Mouse (Mus musculus) myocyte (in vitro differentiated cells): Measurements from ENCODE around the gene Fgr. TPM values are rescaled to one million over a fixed set of nuclear protein-coding genes. Genes with fewer than 3 reads are reported as not detected.

Experiments
- H3K27me3 ChIP-seq: one replicate; pipeline ENCODE4 v1.6.1; 2011; ENCODE audit not compliant: control insufficient read depth, insufficient read depth, insufficient read length
- H3K36me3 ChIP-seq: one replicate; pipeline ENCODE4 v1.6.1; 2011; ENCODE audit not compliant: control insufficient read depth, insufficient read depth
- H3K4me2 ChIP-seq: one replicate; pipeline ENCODE4 v1.6.1; 2011; ENCODE audit warnings: low read depth, control low read depth
- H3K4me3 ChIP-seq: one replicate; pipeline ENCODE4 v1.5.1; 2011; ENCODE audit warnings: mild to moderate bottlenecking, control low read depth, moderate library complexity
- H3K79me2 ChIP-seq: one replicate; pipeline ENCODE4 v1.6.1; 2011; ENCODE audit not compliant: control insufficient read depth, insufficient read depth
- H3ac ChIP-seq: one replicate; pipeline ENCODE4 v1.6.1; 2011; ENCODE audit not compliant: control insufficient read depth, insufficient read length
- CEBPB ChIP-seq: IDR thresholded peaks from 2 replicates; pipeline ENCODE4 v1.6.1; 2011; ENCODE audit warnings: mild to moderate bottlenecking, moderate library complexity; ENCODE audit not compliant: poor library complexity, insufficient read depth, severe bottlenecking
- E2F4 ChIP-seq: IDR thresholded peaks from one replicate; pipeline ENCODE4 v1.6.1; 2011; ENCODE audit warnings: mild to moderate bottlenecking, control low read depth, moderate library complexity; ENCODE audit not compliant: insufficient read depth
- MAX ChIP-seq: IDR thresholded peaks from one replicate; pipeline ENCODE4 v1.6.1; 2011; ENCODE audit warnings: low read depth, mild to moderate bottlenecking, control low read depth
- MYOD1 ChIP-seq, 3 experiments: IDR thresholded peaks; one replicate each; pipeline ENCODE4 v1.6.1; 2011; ENCODE audit warnings: control low read depth in 2 of 3, low read depth in 2 of 3, mild to moderate bottlenecking in 2 of 3, moderate library complexity in 1 of 3; ENCODE audit not compliant: insufficient read length in 2 of 3, control insufficient read depth in 1 of 3
- MYOG ChIP-seq, 3 experiments: IDR thresholded peaks; one replicate each; pipeline ENCODE4 v1.6.1; 2011; ENCODE audit warnings: control low read depth in 2 of 3, low read depth in 2 of 3, mild to moderate bottlenecking in 2 of 3; ENCODE audit not compliant: insufficient read length in 2 of 3, control insufficient read depth in 1 of 3, insufficient read depth in 1 of 3
- POLR2A ChIP-seq: IDR thresholded peaks from one replicate; pipeline ENCODE4 v1.6.1; 2011; ENCODE audit warnings: low read depth, mild to moderate bottlenecking, control low read depth, moderate library complexity; ENCODE audit not compliant: insufficient read length
- POLR2AphosphoS2 ChIP-seq: IDR thresholded peaks from one replicate; pipeline ENCODE4 v1.6.1; 2011; ENCODE audit warnings: low read depth, control low read depth; ENCODE audit not compliant: insufficient read length
- REST ChIP-seq: IDR thresholded peaks from one replicate; pipeline ENCODE4 v1.6.1; 2011; ENCODE audit warnings: mild to moderate bottlenecking, control low read depth, moderate library complexity; ENCODE audit not compliant: insufficient read depth, insufficient read length
- SRF ChIP-seq: IDR thresholded peaks from one replicate; pipeline ENCODE4 v1.6.1; 2011; ENCODE audit warnings: low read depth; ENCODE audit not compliant: control insufficient read depth, insufficient read length
- TCF12 ChIP-seq: IDR thresholded peaks from one replicate; pipeline ENCODE4 v1.6.1; 2011; ENCODE audit warnings: mild to moderate bottlenecking, control low read depth; ENCODE audit not compliant: poor library complexity, insufficient read depth, severe bottlenecking
- TCF3 ChIP-seq: IDR thresholded peaks from one replicate; pipeline ENCODE4 v1.6.1; 2011; ENCODE audit warnings: low read depth, control low read depth; ENCODE audit not compliant: insufficient read length
- USF1 ChIP-seq: IDR thresholded peaks from one replicate; pipeline ENCODE4 v1.6.1; 2011; ENCODE audit warnings: low read depth, mild to moderate bottlenecking, control low read depth, moderate library complexity
- polyA plus RNA-seq: library from polyadenylated mRNA; unstranded; fragments of >200 nt; fragmentation: generic; extraction: Trizol; gene quantifications from one replicate; pipeline ENCODE4 v1.2.1, GENCODE M21; 2012; ENCODE audit warnings: missing spikeins

Fgr gene
- polyA plus RNA-seq, 1 experiment = not detected

DNA sequence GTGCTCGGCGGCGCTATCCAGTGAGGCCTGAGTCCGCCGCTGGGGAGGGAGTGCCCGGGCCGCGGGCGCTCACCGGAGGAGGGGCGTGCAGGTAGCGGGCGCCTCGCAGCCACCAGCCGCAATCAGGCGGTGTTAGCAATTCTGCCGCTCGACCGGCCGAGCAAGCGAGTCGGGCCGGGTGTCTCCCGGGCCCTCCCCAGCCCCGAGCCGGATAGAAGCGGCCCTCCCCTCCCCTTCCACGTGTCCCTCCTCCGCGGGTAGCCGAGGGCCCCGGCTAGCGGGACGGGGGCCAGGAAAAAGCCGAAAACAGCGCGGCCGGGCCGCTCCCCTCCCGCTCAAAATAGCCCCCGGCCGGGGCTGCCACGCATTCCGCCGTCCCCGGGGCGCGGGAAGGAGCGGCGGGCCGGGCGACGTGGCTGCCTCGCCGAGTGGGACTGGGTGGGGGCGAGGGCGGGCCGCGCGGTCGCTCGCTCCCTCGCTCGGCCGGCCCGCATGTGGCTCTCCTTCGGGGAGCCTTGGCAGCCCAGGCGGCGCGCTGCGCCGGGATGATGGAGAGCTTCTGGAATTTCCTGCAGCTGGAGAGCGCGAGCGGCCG lies 64.7 kb downstream of the Fgr start:
- peak overlapping the region; percentile 28 for H3ac ChIP-seq
- peak overlapping the region; percentile 15 for H3K4me3 ChIP-seq
- peak overlapping the region; percentile 80 for H3K4me2 ChIP-seq
- no peaks in the 10 kb centered on the region for H3K27me3 ChIP-seq
- TF ChIP-seq SRF (no peak), MAX (no peak), MYOG (IDR thresholded peaks at IDR 0.05; ENCODE audit: control insufficient read depth in 1 of 3, insufficient read depth in 1 of 3, insufficient read length in 2 of 3, low read depth in 2 of 3) (no peak), REST (no peak), MYOD1 (IDR thresholded peaks at IDR 0.05; ENCODE audit: control insufficient read depth in 1 of 3, insufficient read length in 2 of 3, low read depth in 2 of 3) (peak in 1 of 3 experiments; percentile 1), E2F4 (no peak), TCF3 (no peak), POLR2AphosphoS2 (peak; percentile 38), POLR2A (peak; percentile 38), USF1 (no peak), TCF12 (no peak), CEBPB (no peak)
- H3K79me2 ChIP-seq = peaks cover 87% of the 10 kb centered on the region
- peaks cover 3% of the 10 kb centered on the region for H3K36me3 ChIP-seq

- TF ChIP-seq SRF (no peak), REST (no peak), E2F4 (no peak), MYOG (IDR thresholded peaks at IDR 0.05; ENCODE audit: control insufficient read depth in 1 of 3, insufficient read depth in 1 of 3, insufficient read length in 2 of 3, low read depth in 2 of 3) (peak in 2 of 3 experiments; percentile 14 to 69), USF1 (no peak), MYOD1 (IDR thresholded peaks at IDR 0.05; ENCODE audit: control insufficient read depth in 1 of 3, insufficient read length in 2 of 3, low read depth in 2 of 3) (peak in 1 of 3 experiments; percentile 81), POLR2A (peak; percentile 9)
- peaks cover 88% of the 10 kb centered on the region for H3K79me2 ChIP-seq
Observed at GRCm38 (mm10) chr4:133039116-133039819, 65.4 kb downstream of the Fgr start.

GRCm38 (mm10) chr4:133039832-133040231 lies 65.9 kb downstream of the Fgr start:
- H3K79me2 ChIP-seq = peaks cover 88% of the 10 kb centered on the region
- H3K27me3 ChIP-seq = no peaks in the 10 kb centered on the region
- TF ChIP-seq USF1 (no peak), SRF (no peak), TCF12 (no peak), TCF3 (no peak), MAX (no peak), MYOD1 (IDR thresholded peaks at IDR 0.05; ENCODE audit: control insufficient read depth in 1 of 3, insufficient read length in 2 of 3, low read depth in 2 of 3) (no peak)
- peaks cover 3% of the 10 kb centered on the region for H3K36me3 ChIP-seq
- no peak overlapping the region for H3ac ChIP-seq
- H3K4me2 ChIP-seq = peak overlapping the region; percentile 40
- peak overlapping the region; percentile 15 for H3K4me3 ChIP-seq

More at GRCm38 (mm10) chr4:133039116-133039819, 65.4 kb downstream of the Fgr start:
- Histone ChIP-seq H3K36me3 (peaks cover 3% of the 10 kb centered on the region), H3K27me3 (no peaks in the 10 kb centered on the region), H3K4me2 (peak overlapping the region; percentile 80), H3ac (peak overlapping the region; percentile 28), H3K4me3 (peak overlapping the region; percentile 15)

DNA sequence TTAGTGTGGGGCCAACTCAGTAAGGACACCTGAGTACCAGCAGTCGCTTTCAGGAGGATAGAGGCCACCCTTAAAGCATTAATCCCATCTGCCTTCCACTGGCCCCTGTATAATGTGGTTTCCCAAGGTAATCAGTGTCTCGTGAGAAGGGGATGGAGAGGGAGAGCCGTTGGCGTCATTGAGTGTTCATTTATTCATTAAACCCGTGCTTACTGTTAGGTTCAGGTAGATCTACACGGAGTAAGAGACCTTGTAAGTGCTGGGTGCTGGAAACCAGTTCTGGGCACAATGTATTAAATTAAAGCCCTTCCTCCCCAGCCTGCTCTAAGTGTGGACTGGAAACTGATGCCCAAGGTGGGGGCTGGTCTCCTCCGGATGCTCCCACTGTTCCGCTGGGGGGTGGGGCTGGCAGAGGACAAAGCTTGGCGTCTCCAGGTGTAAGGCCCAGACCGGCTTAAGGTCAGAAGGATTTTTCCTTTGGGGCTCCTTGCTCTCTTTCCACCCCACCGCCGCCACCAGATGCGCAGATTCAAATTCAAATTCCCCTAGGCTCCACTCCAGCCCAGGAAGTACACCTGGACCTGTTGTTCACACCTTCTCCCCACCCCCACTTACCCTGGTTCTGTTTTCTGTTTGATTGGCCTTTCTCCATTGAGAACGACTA lies 66.5 kb downstream of the Fgr start:
- H3K27me3 ChIP-seq = no peaks in the 10 kb centered on the region
- H3K79me2 ChIP-seq = peaks cover 88% of the 10 kb centered on the region
- TF ChIP-seq TCF3 = no peak
- no peak for TF ChIP-seq TCF12
- no peak for TF ChIP-seq POLR2A
- TF ChIP-seq E2F4 = no peak
- no peak for TF ChIP-seq CEBPB
- TF ChIP-seq SRF = no peak
- no peak for TF ChIP-seq USF1
- no peak for TF ChIP-seq REST
- TF ChIP-seq MYOD1 (IDR thresholded peaks at IDR 0.05; ENCODE audit: control insufficient read depth in 1 of 3, insufficient read length in 2 of 3, low read depth in 2 of 3) = no peak
- TF ChIP-seq MAX = no peak
- no peak for TF ChIP-seq MYOG (IDR thresholded peaks at IDR 0.05; ENCODE audit: control insufficient read depth in 1 of 3, insufficient read depth in 1 of 3, insufficient read length in 2 of 3, low read depth in 2 of 3)
- peak overlapping the region; percentile 40 for H3K4me2 ChIP-seq
- no peak overlapping the region for H3ac ChIP-seq
- H3K36me3 ChIP-seq = peaks cover 3% of the 10 kb centered on the region
- H3K4me3 ChIP-seq = peak overlapping the region; percentile 15

DNA sequence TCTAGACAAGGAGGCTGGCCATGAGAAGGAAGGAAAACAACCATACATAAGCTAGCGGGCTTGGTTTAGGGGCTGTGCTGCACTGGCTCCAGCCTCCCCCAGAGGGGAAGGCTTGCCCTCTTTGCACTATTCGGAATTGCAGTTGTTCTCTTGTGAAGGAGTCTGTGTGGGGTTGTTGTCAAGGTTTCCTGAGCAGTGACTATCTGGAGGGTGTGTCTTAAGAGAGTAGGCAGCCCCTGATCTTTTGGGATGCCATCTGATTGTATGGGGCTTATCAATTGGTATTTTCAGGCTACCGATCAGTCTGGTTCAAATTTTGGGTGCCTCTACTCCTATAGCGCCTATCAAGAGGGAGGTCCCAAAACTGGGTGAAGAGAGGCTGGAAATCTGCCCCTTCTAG lies 68.3 kb downstream of the Fgr start:
- peaks cover 3% of the 10 kb centered on the region for H3K36me3 ChIP-seq
- H3K4me3 ChIP-seq = no peak overlapping the region

More for the DNA sequence above, 68.3 kb downstream of the Fgr start:
- peak overlapping the region; percentile 43 for H3K4me2 ChIP-seq
- TF ChIP-seq TCF3 (no peak), USF1 (no peak), E2F4 (no peak), TCF12 (no peak), MYOD1 (IDR thresholded peaks at IDR 0.05; ENCODE audit: control insufficient read depth in 1 of 3, insufficient read length in 2 of 3, low read depth in 2 of 3) (no peak), POLR2A (no peak), CEBPB (no peak), SRF (no peak), REST (no peak), MYOG (IDR thresholded peaks at IDR 0.05; ENCODE audit: control insufficient read depth in 1 of 3, insufficient read depth in 1 of 3, insufficient read length in 2 of 3, low read depth in 2 of 3) (no peak), MAX (no peak)
- peaks cover 88% of the 10 kb centered on the region for H3K79me2 ChIP-seq
- H3K27me3 ChIP-seq = no peaks in the 10 kb centered on the region
- no peak overlapping the region for H3ac ChIP-seq
